Mouse (Mus musculus): ENCODE results near the gene Noxo1. TPM values are rescaled to one million over a fixed set of nuclear protein-coding genes. Genes with fewer than 3 reads are reported as not detected.

Gene Noxo1
- polyA plus RNA-seq, 1 experiment from 2014 or later, result 0.16 TPM

DNA sequence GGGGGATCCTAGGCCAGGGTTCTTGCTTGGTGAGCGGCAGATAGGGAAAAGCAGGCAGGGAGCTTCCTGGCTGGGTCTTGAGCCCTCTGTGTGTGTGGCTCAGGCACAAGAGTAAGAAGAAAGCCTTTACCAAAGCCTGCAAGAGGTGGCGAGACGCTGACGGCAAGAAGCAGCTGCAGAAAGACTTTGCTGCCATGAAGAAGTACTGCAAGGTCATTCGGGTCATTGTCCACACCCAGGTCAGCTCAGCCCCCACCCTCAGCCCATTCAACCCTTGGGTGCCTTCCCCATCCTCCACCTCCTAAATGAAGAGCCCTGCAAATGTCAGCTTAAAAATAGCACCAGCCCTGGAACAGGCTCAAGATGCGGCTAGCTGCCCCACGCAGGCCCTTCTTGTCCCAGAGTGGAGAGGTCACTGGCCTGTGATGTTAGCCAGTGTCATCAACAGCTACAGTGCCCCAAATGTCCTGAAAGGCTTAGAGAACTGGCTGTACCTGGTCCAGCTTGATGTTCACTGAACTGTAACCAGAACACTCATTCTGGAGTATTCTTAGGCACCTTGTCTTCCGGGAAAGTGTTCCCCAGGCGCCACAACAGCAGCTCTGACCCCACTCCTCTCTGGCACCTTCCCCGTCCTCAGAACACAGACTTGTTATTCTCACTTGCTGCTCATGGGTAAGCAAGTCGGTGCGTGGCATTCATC is 36.4 kb downstream of the Noxo1 start:
- H3K4me2 ChIP-seq, result no peak overlapping the region
- H3K4me1 ChIP-seq (replicated peaks), result peaks cover 24% of the 10 kb centered on the region
- H3K27ac ChIP-seq (replicated peaks), result no peak overlapping the region
- no peak overlapping the region for H3K9ac ChIP-seq
- no peak for ATAC-seq (ENCODE audit: insufficient read depth)
- peaks cover 12% of the 10 kb centered on the region; the same call in 1 of the 2 replicates for H3K27me3 ChIP-seq
- no peak overlapping the region for H3K4me3 ChIP-seq (replicated peaks)
- H3K9me3 ChIP-seq (replicated peaks), result no peaks in the 10 kb centered on the region
- no peaks in the 10 kb centered on the region for H3K36me3 ChIP-seq (replicated peaks)
- 67% methylated on average over 12 of the region's 12 CpGs for WGBS (ENCODE audit: insufficient replicate concordance)

GRCm38 (mm10) chr17:24733434-24734050 is 37.5 kb downstream of the Noxo1 start:
- Histone ChIP-seq H3K27me3 (0 out of 2 replicates have a peak, but pooled peaks cover 2% of the 10 kb centered on the region), H3K36me3 (replicated peaks) (no peaks in the 10 kb centered on the region), H3K27ac (replicated peaks) (no peak overlapping the region), H3K4me2 (no peak overlapping the region), H3K9me3 (replicated peaks) (no peaks in the 10 kb centered on the region), H3K9ac (no peak overlapping the region), H3K4me3 (replicated peaks) (no peak overlapping the region), H3K4me1 (replicated peaks) (peaks cover 35% of the 10 kb centered on the region)
- no peak for ATAC-seq (ENCODE audit: insufficient read depth)
- WGBS (ENCODE audit: insufficient replicate concordance), result 80% methylated on average over 21 of the region's 21 CpGs

DNA sequence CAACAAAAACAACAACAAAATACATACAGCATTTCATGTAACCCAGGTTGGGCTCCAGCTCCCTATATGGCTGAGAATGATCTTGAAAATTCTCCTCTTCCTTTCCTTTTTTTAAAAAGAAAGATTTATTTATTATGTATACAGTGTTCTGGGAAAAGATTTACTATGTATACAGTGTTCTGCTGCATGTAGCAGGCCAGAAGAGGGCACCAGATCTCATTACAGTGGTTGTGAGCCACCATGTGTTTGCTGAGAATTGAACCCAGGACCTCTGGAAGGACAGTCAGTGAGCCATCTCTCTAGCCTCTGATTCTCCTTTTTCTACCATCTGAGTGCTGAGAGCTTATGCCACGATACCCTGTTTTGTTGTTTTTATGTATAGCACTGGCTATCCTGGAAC is 38.5 kb downstream of the Noxo1 start:
- WGBS (ENCODE audit: insufficient replicate concordance), result 61% methylated on average over 1 of the region's 1 CpGs
- Histone ChIP-seq H3K27ac (replicated peaks) (no peak overlapping the region), H3K36me3 (replicated peaks) (peaks cover 3% of the 10 kb centered on the region; the same call in 1 of the 2 replicates), H3K9ac (no peak overlapping the region), H3K9me3 (replicated peaks) (no peaks in the 10 kb centered on the region), H3K4me3 (replicated peaks) (no peak overlapping the region), H3K27me3 (0 out of 2 replicates have a peak, but pooled peaks cover 2% of the 10 kb centered on the region), H3K4me2 (no peak overlapping the region), H3K4me1 (replicated peaks) (peaks cover 42% of the 10 kb centered on the region)
- ATAC-seq (ENCODE audit: insufficient read depth), result no peak

GRCm38 (mm10) chr17:24735446-24735845 is 39.4 kb downstream of the Noxo1 start:
- peaks cover 47% of the 10 kb centered on the region for H3K4me1 ChIP-seq (replicated peaks)
- no peak for ATAC-seq (ENCODE audit: insufficient read depth)
- H3K4me2 ChIP-seq, result peak overlapping the region; percentile 96
- H3K4me3 ChIP-seq (replicated peaks), result peak overlapping the region; percentile 79
- 0 out of 2 replicates have a peak, but pooled peaks cover 2% of the 10 kb centered on the region for H3K27me3 ChIP-seq
- 71% methylated on average over 7 of the region's 7 CpGs for WGBS (ENCODE audit: insufficient replicate concordance)
- peak overlapping the region; percentile 84 for H3K27ac ChIP-seq (replicated peaks)
- peak overlapping the region; percentile 57; the same call in 1 of the 2 replicates for H3K9ac ChIP-seq
- peaks cover 11% of the 10 kb centered on the region for H3K36me3 ChIP-seq (replicated peaks)
- no peaks in the 10 kb centered on the region for H3K9me3 ChIP-seq (replicated peaks)

- peak; percentile 95 for ATAC-seq (ENCODE audit: insufficient read depth)
- 1% methylated on average over 29 of the region's 29 CpGs for WGBS (ENCODE audit: insufficient replicate concordance)
- H3K4me2 ChIP-seq, result peak within 1 kb of the TSS; percentile 96
- no peaks in the 10 kb centered on the region for H3K9me3 ChIP-seq (replicated peaks)
- no peaks in the 10 kb centered on the region for H3K27me3 ChIP-seq
- peak within 1 kb of the TSS; percentile 88 for H3K27ac ChIP-seq (replicated peaks)
- peak within 1 kb of the TSS; percentile 83 for H3K9ac ChIP-seq
- H3K4me1 ChIP-seq (replicated peaks), result peaks cover 49% of the 10 kb centered on the region
- peak within 1 kb of the TSS; percentile 79 for H3K4me3 ChIP-seq (replicated peaks)
- H3K36me3 ChIP-seq (replicated peaks), result peaks cover 19% of the 10 kb centered on the region
Observed at GRCm38 (mm10) chr17:24736330-24737051, 40.5 kb downstream of the Noxo1 start, which contains the start of gene Msrb1. Gene Msrb1 (plus strand): TSS chr17:24736642.

- Histone ChIP-seq H3K36me3 (replicated peaks) (peaks cover 19% of the 10 kb centered on the region), H3K4me1 (replicated peaks) (peaks cover 56% of the 10 kb centered on the region), H3K4me3 (replicated peaks) (peak overlapping the region; percentile 79), H3K4me2 (peak overlapping the region; percentile 96), H3K27ac (replicated peaks) (peak overlapping the region; percentile 88), H3K9ac (peak overlapping the region; percentile 83), H3K9me3 (replicated peaks) (no peaks in the 10 kb centered on the region), H3K27me3 (no peaks in the 10 kb centered on the region)
- no peak for ATAC-seq (ENCODE audit: insufficient read depth)
- 23% methylated on average over 8 of the region's 8 CpGs for WGBS (ENCODE audit: insufficient replicate concordance)
Observed at GRCm38 (mm10) chr17:24737135-24737810, 41.2 kb downstream of the Noxo1 start.

- H3K27me3 ChIP-seq, result no peaks in the 10 kb centered on the region
- H3K4me2 ChIP-seq, result peak overlapping the region; percentile 96
- ATAC-seq (ENCODE audit: insufficient read depth), result no peak
- peaks cover 64% of the 10 kb centered on the region for H3K4me1 ChIP-seq (replicated peaks)
- peak overlapping the region; percentile 88; the same call in 1 of the 2 replicates for H3K27ac ChIP-seq (replicated peaks)
- H3K9me3 ChIP-seq (replicated peaks), result no peaks in the 10 kb centered on the region
- H3K4me3 ChIP-seq (replicated peaks), result peak overlapping the region; percentile 79; the same call in 1 of the 2 replicates
- 70% methylated on average over 4 of the region's 4 CpGs for WGBS (ENCODE audit: insufficient replicate concordance)
- no peak overlapping the region for H3K9ac ChIP-seq
- H3K36me3 ChIP-seq (replicated peaks), result peaks cover 19% of the 10 kb centered on the region
Observed at GRCm38 (mm10) chr17:24738238-24738637, 42.2 kb downstream of the Noxo1 start.

DNA sequence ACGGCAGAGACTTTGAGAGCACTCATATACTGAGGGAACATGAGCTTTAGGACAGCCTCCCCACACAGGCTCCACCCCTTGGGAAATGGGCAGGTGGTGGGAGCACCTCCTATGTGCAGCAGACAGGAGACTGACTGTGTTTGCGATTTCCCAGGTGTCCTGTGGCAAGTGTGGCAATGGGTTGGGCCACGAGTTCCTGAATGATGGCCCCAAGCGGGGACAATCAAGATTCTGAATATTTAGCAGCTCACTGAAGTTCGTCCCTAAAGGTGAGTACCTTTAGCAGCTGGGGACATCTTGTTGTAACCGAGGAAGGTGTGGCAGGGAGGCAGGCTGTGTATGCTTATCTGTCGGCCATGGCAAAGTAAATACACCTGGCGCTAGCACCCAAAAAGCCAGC is 43.9 kb downstream of the Noxo1 start:
- H3K9me3 ChIP-seq (replicated peaks), result no peaks in the 10 kb centered on the region
- H3K27me3 ChIP-seq, result no peaks in the 10 kb centered on the region; the same call in 1 of the 2 replicates
- H3K36me3 ChIP-seq (replicated peaks), result peaks cover 19% of the 10 kb centered on the region
- H3K4me3 ChIP-seq (replicated peaks), result no peak overlapping the region
- H3K4me2 ChIP-seq, result no peak overlapping the region
- no peak for ATAC-seq (ENCODE audit: insufficient read depth)
- no peak overlapping the region for H3K27ac ChIP-seq (replicated peaks)
- 72% methylated on average over 8 of the region's 8 CpGs for WGBS (ENCODE audit: insufficient replicate concordance)
- no peak overlapping the region for H3K9ac ChIP-seq
- peaks cover 61% of the 10 kb centered on the region for H3K4me1 ChIP-seq (replicated peaks)

DNA sequence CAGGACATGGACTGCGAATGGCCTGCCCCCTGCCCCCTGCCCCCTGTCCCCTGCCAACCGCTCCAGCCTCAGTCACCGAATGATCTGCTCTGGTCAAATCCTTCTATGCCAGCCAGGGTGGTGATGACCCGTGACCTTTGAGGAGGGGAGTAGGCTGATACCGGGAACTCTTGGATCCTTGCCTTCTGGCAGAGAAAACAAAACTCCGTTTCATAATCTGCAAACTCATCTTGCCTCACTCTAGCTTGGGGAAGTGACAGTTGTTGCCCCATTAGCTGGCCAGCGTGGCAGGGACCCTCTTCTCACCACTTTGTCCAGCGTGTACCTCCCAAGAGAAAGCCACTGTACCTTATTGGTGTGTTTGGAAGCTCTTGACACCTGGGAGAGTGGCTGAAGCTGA is 46.3 kb downstream of the Noxo1 start:
- Histone ChIP-seq H3K4me2 (no peak overlapping the region), H3K9ac (no peak overlapping the region)
- peak; percentile 23; the same call in 1 of the 2 replicates for ATAC-seq (ENCODE audit: insufficient read depth)

GRCm38 (mm10) chr17:24743896-24744295 is 47.9 kb downstream of the Noxo1 start:
- Histone ChIP-seq H3K9ac (no peak overlapping the region), H3K4me3 (replicated peaks) (no peak overlapping the region), H3K4me2 (no peak overlapping the region), H3K27me3 (peaks cover 29% of the 10 kb centered on the region), H3K36me3 (replicated peaks) (peaks cover 19% of the 10 kb centered on the region), H3K4me1 (replicated peaks) (peaks cover 26% of the 10 kb centered on the region), H3K9me3 (replicated peaks) (no peaks in the 10 kb centered on the region), H3K27ac (replicated peaks) (no peak overlapping the region)
- no peak for ATAC-seq (ENCODE audit: insufficient read depth)
- WGBS (ENCODE audit: insufficient replicate concordance), result 64% methylated on average over 5 of the region's 5 CpGs

More for the DNA sequence above, 46.3 kb downstream of the Noxo1 start:
- Histone ChIP-seq H3K9me3 (replicated peaks) (no peaks in the 10 kb centered on the region), H3K27me3 (peaks cover 17% of the 10 kb centered on the region), H3K36me3 (replicated peaks) (peaks cover 19% of the 10 kb centered on the region), H3K4me3 (replicated peaks) (no peak overlapping the region), H3K4me1 (replicated peaks) (peaks cover 40% of the 10 kb centered on the region), H3K27ac (replicated peaks) (peak overlapping the region; percentile 48)
- WGBS (ENCODE audit: insufficient replicate concordance), result 65% methylated on average over 8 of the region's 8 CpGs
